Mouse (Mus musculus) thymus, adult 2 months (tissue): ENCODE measurements around the gene Zbtb20. TPM values are rescaled to one million over a fixed set of nuclear protein-coding genes. Genes with fewer than 3 reads are reported as not detected.

Experiments used
- DNase-seq: peaks from one replicate; pipeline ENCODE4 v3.0.0; 2021
- H3K27ac ChIP-seq: fragments of 200-500 bp; 2 replicates; pipeline ENCODE4 v1.5.1; 2012; ENCODE audit warnings: low read length, control low read depth; ENCODE audit not compliant: control insufficient read depth, insufficient read depth
- H3K27me3 ChIP-seq: fragments of 200-500 bp; 2 replicates; pipeline ENCODE4 v1.6.1; 2012; ENCODE audit warnings: mild to moderate bottlenecking, low read length, moderate library complexity, mixed read lengths; ENCODE audit not compliant: control insufficient read depth, insufficient read depth
- H3K36me3 ChIP-seq: fragments of 200-500 bp; 2 replicates; pipeline ENCODE4 v1.6.1; 2012; ENCODE audit warnings: mild to moderate bottlenecking, low read length, moderate library complexity; ENCODE audit not compliant: control insufficient read depth, insufficient read depth
- H3K4me1 ChIP-seq: fragments of 200-500 bp; replicated peaks from 2 replicates; pipeline ENCODE4 v1.6.1; 2012; ENCODE audit warnings: low read length; ENCODE audit not compliant: control insufficient read depth, insufficient read depth
- H3K4me3 ChIP-seq: fragments of 200-500 bp; 2 replicates; pipeline ENCODE4 v1.5.1; 2012; ENCODE audit warnings: mild to moderate bottlenecking, low read length, control low read depth, moderate library complexity; ENCODE audit not compliant: control insufficient read depth, insufficient read depth
- CTCF ChIP-seq: fragments of 200-500 bp; IDR thresholded peaks from 2 replicates; pipeline ENCODE4 v1.5.1; 2012; ENCODE audit warnings: mild to moderate bottlenecking, control low read depth, low read length, moderate library complexity, borderline replicate concordance; ENCODE audit not compliant: control insufficient read depth, poor library complexity, insufficient read depth; ENCODE audit errors: extremely low read depth
- POLR2A ChIP-seq: fragments of 200-500 bp; IDR thresholded peaks from 2 replicates; pipeline ENCODE4 v1.6.1; 2012; ENCODE audit warnings: mild to moderate bottlenecking, low read length, control low read depth, moderate library complexity; ENCODE audit not compliant: control insufficient read depth, poor library complexity, insufficient read depth; ENCODE audit errors: extremely low read depth
- WGBS: fragments of 180-500 bp; shearing (Covaris S2); methylation state at CpG from one replicate; pipeline ENCODE4 v1.1.7; 2018; 5-methylcytosine and 5-hydroxymethylcytosine counted together
- polyA plus RNA-seq: library from polyadenylated mRNA; depleted of rRNA; stranded (reverse); fragments of >200 nt; gene quantifications from 2 replicates; pipeline ENCODE4 v1.2.3, GENCODE M21; 2012; rRNA removed

The Zbtb20 gene
- 13.5 and 19.1 TPM in 2 replicates for polyA plus RNA-seq

DNA sequence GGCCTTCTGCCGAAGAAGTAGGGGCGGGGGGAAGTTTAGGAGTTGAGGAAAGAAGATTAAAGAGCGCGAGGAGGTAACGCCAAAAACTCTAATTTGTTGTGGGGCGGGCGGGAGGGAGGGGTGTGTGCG, at the start of gene Zbtb20:
Gene Zbtb20, plus strand, starts transcription at position 30 of the 129 bp plus-strand sequence.
- Histone ChIP-seq H3K4me1 (peaks cover 2% of the 10 kb centered on the region; the same call in 1 of the 2 replicates), H3K27me3 (no peaks in the 10 kb centered on the region), H3K36me3 (no peaks in the 10 kb centered on the region), H3K27ac (peak within 1 kb of the TSS; percentile 86), H3K4me3 (peak within 1 kb of the TSS; percentile 85)
- TF ChIP-seq POLR2A (no peak), CTCF (no peak)
- no peak for DNase-seq
- WGBS, result 1% methylated on average over 8 of the region's 8 CpGs

DNA sequence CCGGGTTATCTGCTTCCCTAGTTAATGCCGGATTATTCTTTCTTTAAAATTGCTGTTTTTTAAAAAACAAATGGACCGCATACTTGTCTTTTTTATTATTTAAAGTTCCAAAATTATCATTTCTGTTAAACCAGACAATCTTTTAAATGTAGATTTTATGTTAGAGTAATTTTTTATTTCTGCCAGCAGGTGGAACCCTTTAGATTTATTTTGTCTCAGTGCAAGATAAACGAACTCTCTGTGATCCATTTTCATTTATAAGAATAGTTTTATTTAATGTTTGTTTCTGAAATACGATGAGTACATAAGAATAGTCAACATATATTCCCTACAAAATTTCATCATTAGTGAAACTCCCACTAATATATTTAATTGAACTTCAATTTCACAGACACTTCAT, 39.7 kb upstream of the Zbtb20 start:
- no peak for DNase-seq
- H3K36me3 ChIP-seq, result no peaks in the 10 kb centered on the region
- no peaks in the 10 kb centered on the region for H3K4me1 ChIP-seq
- H3K4me3 ChIP-seq, result no peak overlapping the region
- H3K27me3 ChIP-seq, result no peaks in the 10 kb centered on the region
- WGBS, result 62% methylated on average over 5 of the region's 5 CpGs
- no peak for TF ChIP-seq POLR2A
- TF ChIP-seq CTCF, result no peak
- H3K27ac ChIP-seq, result no peak overlapping the region

DNA sequence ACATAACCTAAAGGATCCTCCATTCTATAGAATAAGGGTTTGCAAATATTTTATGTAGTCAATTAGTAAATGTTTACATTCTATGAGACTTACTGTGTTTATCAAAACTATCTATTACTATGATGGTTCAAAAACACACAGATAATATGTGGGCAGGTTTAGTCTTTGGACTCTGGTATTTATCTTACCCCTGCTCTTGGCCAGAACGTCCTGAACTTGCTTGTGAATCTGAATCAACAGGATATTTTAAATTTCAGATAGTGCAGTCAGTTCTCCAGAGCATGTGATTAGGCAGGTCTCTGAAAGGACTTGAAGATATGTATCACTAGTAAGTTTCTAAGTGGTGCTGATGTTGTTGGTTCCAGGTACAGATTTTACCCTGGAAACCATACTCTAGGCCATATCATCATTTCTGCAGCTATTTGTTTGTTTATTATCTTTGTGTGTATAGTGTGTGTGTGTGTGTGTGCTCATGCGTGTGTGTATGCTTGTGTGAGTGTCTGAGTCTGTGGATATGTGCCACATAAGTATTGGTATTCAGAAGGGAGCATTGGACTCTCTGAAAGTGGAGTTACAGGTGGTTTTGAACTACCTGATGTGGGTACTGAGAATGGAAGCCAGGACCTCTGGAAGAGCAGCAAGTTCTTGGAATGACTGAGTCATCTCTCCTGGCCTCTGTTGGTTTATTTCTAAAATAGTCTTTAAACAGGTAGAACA, 39.1 kb upstream of the Zbtb20 start:
- TF ChIP-seq CTCF (no peak), POLR2A (no peak)
- Histone ChIP-seq H3K27me3 (no peaks in the 10 kb centered on the region), H3K27ac (no peak overlapping the region), H3K36me3 (no peaks in the 10 kb centered on the region), H3K4me1 (no peaks in the 10 kb centered on the region), H3K4me3 (no peak overlapping the region)
- 82% methylated on average over 2 of the region's 2 CpGs for WGBS
- DNase-seq, result no peak

DNA sequence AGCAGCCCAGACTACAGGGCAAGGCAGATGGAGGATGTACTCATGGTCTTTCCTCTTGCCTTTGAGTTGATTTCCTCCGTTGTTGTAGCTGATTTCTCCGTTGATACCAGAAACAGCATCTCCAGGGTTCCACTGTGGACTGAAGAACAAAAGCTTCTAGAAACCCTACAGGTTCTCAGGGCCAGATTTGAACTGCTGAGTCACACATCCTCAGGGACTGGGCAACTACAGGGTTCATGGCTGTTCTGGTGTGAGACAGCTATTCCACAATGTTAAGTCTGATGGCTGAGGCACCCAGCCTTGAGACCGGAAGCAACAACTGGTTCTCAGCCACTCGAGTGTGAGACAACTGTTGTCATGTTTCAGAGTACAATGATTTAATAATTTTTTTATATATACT, 37.5 kb upstream of the Zbtb20 start:
- 89% methylated on average over 4 of the region's 4 CpGs for WGBS
- no peaks in the 10 kb centered on the region for H3K36me3 ChIP-seq
- no peak for DNase-seq
- no peaks in the 10 kb centered on the region for H3K4me1 ChIP-seq
- no peaks in the 10 kb centered on the region for H3K27me3 ChIP-seq
- no peak overlapping the region for H3K27ac ChIP-seq
- TF ChIP-seq POLR2A (no peak), CTCF (no peak)
- H3K4me3 ChIP-seq, result no peak overlapping the region

DNA sequence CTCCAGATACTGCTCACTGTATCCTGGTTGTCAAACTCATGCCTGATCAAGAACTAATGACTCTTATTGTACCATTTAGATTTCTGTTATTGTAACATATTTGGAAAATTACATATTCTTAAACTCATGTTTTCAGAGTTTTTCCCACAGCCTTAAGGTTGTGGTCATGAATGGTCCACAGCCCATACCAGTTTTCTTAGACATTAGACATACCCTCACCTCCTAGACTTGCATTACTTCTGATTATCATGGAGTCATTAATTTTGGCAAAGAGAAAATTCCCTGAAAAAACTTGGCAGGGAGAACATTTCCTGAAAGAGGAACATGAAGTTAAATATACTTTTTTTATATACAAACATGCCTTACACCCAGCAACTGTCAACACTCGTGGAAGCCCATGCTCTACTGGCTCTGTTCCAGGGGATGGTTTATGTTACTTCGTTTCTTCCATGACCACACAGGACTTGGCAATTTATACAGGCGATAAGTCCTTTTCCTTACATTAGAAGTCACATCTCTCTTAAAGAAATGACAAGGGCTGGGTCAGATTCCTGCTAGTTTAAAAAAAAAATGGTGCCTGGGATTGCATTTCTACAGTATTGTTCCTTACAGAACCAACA, 18.0 kb upstream of the Zbtb20 start:
- no peak overlapping the region for H3K4me3 ChIP-seq
- H3K27ac ChIP-seq, result no peak overlapping the region
- H3K27me3 ChIP-seq, result no peaks in the 10 kb centered on the region
- no peaks in the 10 kb centered on the region for H3K36me3 ChIP-seq
- no peak for DNase-seq
- WGBS, result 89% methylated on average over 3 of the region's 3 CpGs
- TF ChIP-seq CTCF (no peak), POLR2A (no peak)
- H3K4me1 ChIP-seq, result no peaks in the 10 kb centered on the region

DNA sequence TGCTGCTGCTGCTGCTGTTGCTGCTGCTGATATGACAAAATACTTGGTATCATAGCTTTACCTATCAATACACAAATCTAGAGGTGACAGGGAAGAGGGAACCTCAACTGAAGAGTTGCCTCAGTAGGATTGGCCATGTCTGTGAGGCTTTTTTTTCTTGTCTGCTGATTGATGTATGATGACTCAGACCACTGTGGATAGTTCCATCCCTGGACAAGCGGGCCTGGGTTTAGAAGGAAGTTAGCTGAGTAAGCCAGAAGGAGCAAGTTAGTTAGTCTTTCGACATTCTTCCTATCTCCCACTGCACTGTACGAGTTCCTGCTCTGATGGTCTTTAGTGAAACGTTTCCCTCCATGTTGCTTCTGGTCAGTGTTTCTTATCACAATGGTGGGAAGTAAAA, 16.4 kb upstream of the Zbtb20 start:
- Histone ChIP-seq H3K4me1 (no peaks in the 10 kb centered on the region), H3K36me3 (no peaks in the 10 kb centered on the region), H3K27me3 (no peaks in the 10 kb centered on the region), H3K4me3 (no peak overlapping the region), H3K27ac (no peak overlapping the region)
- TF ChIP-seq POLR2A (no peak), CTCF (no peak)
- DNase-seq, result no peak
- WGBS, result 86% methylated on average over 4 of the region's 4 CpGs

DNA sequence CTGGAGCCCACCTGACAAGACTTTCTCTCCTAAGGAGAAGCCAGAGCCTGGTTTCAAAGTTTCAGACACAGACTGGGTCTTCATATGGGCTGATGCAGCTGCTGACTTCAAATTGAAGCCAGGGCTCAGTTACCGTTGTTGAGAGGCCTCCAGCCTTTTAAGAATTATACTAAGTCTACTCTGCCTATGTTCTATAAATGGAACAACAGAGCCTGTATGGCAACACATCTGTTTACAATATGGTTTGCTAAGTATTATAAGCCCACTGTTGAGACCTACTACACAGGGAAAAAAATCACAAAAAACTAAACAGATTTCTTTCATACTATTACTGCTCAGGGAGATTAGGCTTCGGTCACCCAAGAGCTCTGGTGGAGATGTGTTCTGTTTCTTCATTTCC, 12.4 kb upstream of the Zbtb20 start:
- Histone ChIP-seq H3K4me3 (no peak overlapping the region), H3K36me3 (no peaks in the 10 kb centered on the region), H3K27ac (no peak overlapping the region), H3K4me1 (no peaks in the 10 kb centered on the region), H3K27me3 (no peaks in the 10 kb centered on the region)
- TF ChIP-seq POLR2A, result no peak
- TF ChIP-seq CTCF, result no peak
- no peak for DNase-seq
- WGBS, result 93% methylated on average over 2 of the region's 2 CpGs
